Mouse (Mus musculus) cerebellum, adult 2 months (tissue): Measurements from ENCODE around the gene Zfp609.

ENCODE experiments used
- CTCF ChIP-seq: fragments of 200-500 bp; IDR thresholded peaks from 2 replicates; pipeline ENCODE4 v1.5.1; 2011; ENCODE audit warnings: low read depth, mild to moderate bottlenecking, control low read depth, low read length, moderate library complexity, borderline replicate concordance; ENCODE audit not compliant: insufficient read depth
- POLR2A ChIP-seq: fragments of 200-500 bp; IDR thresholded peaks from 2 replicates; pipeline ENCODE4 v1.6.1; 2011; ENCODE audit warnings: low read length, control low read depth, borderline replicate concordance; ENCODE audit not compliant: insufficient read depth

DNA sequence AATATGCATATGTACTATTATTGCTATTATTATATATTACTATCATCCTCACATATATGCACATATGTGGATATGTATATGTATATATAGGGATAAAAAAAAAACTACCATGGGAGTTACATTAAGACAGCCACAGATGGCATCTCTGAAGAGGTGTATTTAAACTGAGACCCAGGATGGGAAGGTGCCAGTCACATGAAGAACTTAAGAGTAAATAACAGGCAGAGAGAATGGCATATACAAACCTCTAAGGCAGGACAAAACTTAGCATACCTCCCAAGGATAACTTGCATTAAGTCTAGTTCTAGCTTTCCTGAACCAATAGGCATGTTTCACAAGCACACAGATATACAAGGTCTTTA, 83.6 kb downstream of the Zfp609 start:
- TF ChIP-seq CTCF: no peak
- TF ChIP-seq POLR2A: no peak
